Mouse (Mus musculus) MEL (cell line): Measurements from ENCODE around the gene Ccdc175. TPM values are rescaled to one million over a fixed set of nuclear protein-coding genes. Genes with fewer than 3 reads are reported as not detected.

Experiments used
- DNase-seq: peaks from one replicate; pipeline ENCODE4 v3.0.0; 2011; ENCODE audit warnings: low read depth, low spot score
- H3K27ac ChIP-seq: 2 replicates; pipeline ENCODE4 v1.5.1; 2012; ENCODE audit warnings: low read depth, mild to moderate bottlenecking, control low read depth, low read length, moderate library complexity; ENCODE audit not compliant: control insufficient read depth
- H3K27me3 ChIP-seq, 2 experiments: fragments of 150-350 bp in 1 of 2; sonication (generic) in 1 of 2; 2 replicates each; pipeline ENCODE4 v1.6.1; 2012; ENCODE audit warnings: low read length in 2 of 2, mild to moderate bottlenecking in 2 of 2, improper control_type of control experiment in 1 of 2, moderate library complexity in 1 of 2; ENCODE audit not compliant: insufficient read depth in 2 of 2, control insufficient read depth in 1 of 2
- H3K36me3 ChIP-seq, 2 experiments: 2 replicates each; pipeline ENCODE4 v1.6.1; 2012 to 2014; ENCODE audit warnings: low read length in 2 of 2, improper control_type of control experiment in 1 of 2, inconsistent platforms in 1 of 2, mild to moderate bottlenecking in 1 of 2; ENCODE audit not compliant: insufficient read depth in 2 of 2, control insufficient read depth in 1 of 2
- H3K4me1 ChIP-seq, 2 experiments: fragments of 150-350 bp in 1 of 2; sonication (generic) in 1 of 2; 2 replicates each; pipeline ENCODE4 v1.6.1; 2012; ENCODE audit warnings: low read length in 2 of 2, improper control_type of control experiment in 1 of 2, mild to moderate bottlenecking in 1 of 2; ENCODE audit not compliant: insufficient read depth in 2 of 2, control insufficient read depth in 1 of 2
- H3K4me3 ChIP-seq, 2 experiments: fragments of 150-350 bp in 1 of 2; sonication (generic) in 1 of 2; 2 replicates each; pipeline ENCODE4 v1.5.1; 2012; ENCODE audit warnings: low read depth in 2 of 2, low read length in 2 of 2, mild to moderate bottlenecking in 2 of 2, moderate library complexity in 2 of 2, control low read depth in 1 of 2, improper control_type of control experiment in 1 of 2; ENCODE audit not compliant: control insufficient read depth in 1 of 2, insufficient read depth in 1 of 2
- H3K79me2 ChIP-seq: 2 replicates; pipeline ENCODE4 v1.6.1; 2012; ENCODE audit warnings: mild to moderate bottlenecking, low read length, moderate library complexity; ENCODE audit not compliant: control insufficient read depth, poor library complexity, insufficient read depth
- H3K9ac ChIP-seq: 2 replicates; pipeline ENCODE4 v1.6.1; 2012; ENCODE audit warnings: low read depth, mild to moderate bottlenecking, control low read depth, low read length, moderate library complexity; ENCODE audit not compliant: control insufficient read depth, poor library complexity, severe bottlenecking
- H3K9me3 ChIP-seq: fragments of 150-350 bp; sonication (generic); replicated peaks from 2 replicates; pipeline ENCODE4 v1.6.1; 2012; ENCODE audit warnings: mild to moderate bottlenecking, low read length, improper control_type of control experiment, moderate library complexity; ENCODE audit not compliant: insufficient read depth
- BHLHE40 ChIP-seq: IDR thresholded peaks from 2 replicates; pipeline ENCODE4 v1.6.1; 2012; ENCODE audit warnings: low read depth, mild to moderate bottlenecking, inconsistent platforms, low read length, improper control_type of control experiment, borderline replicate concordance
- CHD2 ChIP-seq: IDR thresholded peaks from 2 replicates; pipeline ENCODE4 v1.6.1; 2011; ENCODE audit warnings: low read length, improper control_type of control experiment
- E2F4 ChIP-seq: IDR thresholded peaks from 2 replicates; pipeline ENCODE4 v1.6.1; 2011; ENCODE audit warnings: low read depth, low read length, improper control_type of control experiment, borderline replicate concordance
- ELF1 ChIP-seq: IDR thresholded peaks from 2 replicates; pipeline ENCODE4 v1.6.1; 2014; ENCODE audit warnings: low read depth, mild to moderate bottlenecking, inconsistent platforms, low read length, improper control_type of control experiment, moderate library complexity
- EP300 ChIP-seq, 2 experiments: IDR thresholded peaks; 2 replicates each; pipeline ENCODE4 v1.6.1; 2011; ENCODE audit warnings: improper control_type of control experiment in 2 of 2, low read length in 2 of 2, low read depth in 1 of 2, mild to moderate bottlenecking in 1 of 2
- GATA1 ChIP-seq: IDR thresholded peaks from 2 replicates; pipeline ENCODE4 v1.6.1; 2011; ENCODE audit warnings: low read depth, low read length, improper control_type of control experiment
- HCFC1 ChIP-seq: IDR thresholded peaks from 2 replicates; pipeline ENCODE4 v1.6.1; 2012; ENCODE audit warnings: low read depth, mild to moderate bottlenecking, inconsistent platforms, low read length, improper control_type of control experiment, moderate library complexity
- JUND ChIP-seq: IDR thresholded peaks from 2 replicates; pipeline ENCODE4 v1.6.1; 2011; ENCODE audit warnings: low read depth, mild to moderate bottlenecking, improper control_type of control experiment, low read length
- KAT2A ChIP-seq: conservative IDR thresholded peaks from 2 replicates; pipeline ENCODE4 v1.6.1; 2012; ENCODE audit warnings: low read depth, low read length, improper control_type of control experiment, inconsistent platforms
- MAFK ChIP-seq: IDR thresholded peaks from 2 replicates; pipeline ENCODE4 v1.6.1; 2011; ENCODE audit warnings: low read depth, mild to moderate bottlenecking, low read length, improper control_type of control experiment, borderline replicate concordance
- MYB ChIP-seq: IDR thresholded peaks from 2 replicates; pipeline ENCODE4 v1.6.1; 2011; ENCODE audit warnings: mild to moderate bottlenecking, low read depth, low read length, improper control_type of control experiment
- MYC ChIP-seq: IDR thresholded peaks from 2 replicates; pipeline ENCODE4 v1.6.1; 2011; ENCODE audit warnings: low read depth, mild to moderate bottlenecking, low read length, improper control_type of control experiment, moderate library complexity
- NELFE ChIP-seq: IDR thresholded peaks from 2 replicates; pipeline ENCODE4 v1.6.1; 2011; ENCODE audit warnings: low read depth, low read length, improper control_type of control experiment
- NRF1 ChIP-seq: IDR thresholded peaks from 2 replicates; pipeline ENCODE4 v1.6.1; 2014; ENCODE audit warnings: low read depth, mild to moderate bottlenecking, inconsistent platforms, low read length, improper control_type of control experiment, moderate library complexity; ENCODE audit not compliant: poor library complexity, insufficient read depth, severe bottlenecking
- POLR2A ChIP-seq, 2 experiments: IDR thresholded peaks; 2 replicates each; pipeline ENCODE4 v1.6.1; 2011 to 2012; ENCODE audit warnings: low read length in 2 of 2, mild to moderate bottlenecking in 2 of 2, control low read depth in 1 of 2, improper control_type of control experiment in 1 of 2, low read depth in 1 of 2, moderate library complexity in 1 of 2; ENCODE audit not compliant: control insufficient read depth in 1 of 2, insufficient read depth in 1 of 2, poor library complexity in 1 of 2
- POLR2AphosphoS2 ChIP-seq: IDR thresholded peaks from 2 replicates; pipeline ENCODE4 v1.6.1; 2011; ENCODE audit warnings: low read length, improper control_type of control experiment
- POLR2AphosphoS5 ChIP-seq: IDR thresholded peaks from 2 replicates; pipeline ENCODE4 v1.6.1; 2012; ENCODE audit warnings: low read depth, borderline replicate concordance, mild to moderate bottlenecking, inconsistent platforms, low read length, moderate library complexity, mixed read lengths
- RAD21 ChIP-seq: IDR thresholded peaks from 2 replicates; pipeline ENCODE4 v1.6.1; 2011; ENCODE audit warnings: mild to moderate bottlenecking, low read depth, low read length, improper control_type of control experiment
- SIN3A ChIP-seq: IDR thresholded peaks from 2 replicates; pipeline ENCODE4 v1.6.1; 2012; ENCODE audit warnings: low read length, improper control_type of control experiment, inconsistent platforms
- TAL1 ChIP-seq: IDR thresholded peaks from 2 replicates; pipeline ENCODE4 v1.6.1; 2012; ENCODE audit warnings: mild to moderate bottlenecking, inconsistent platforms, low read length, moderate library complexity, mixed read lengths
- TBP ChIP-seq: IDR thresholded peaks from 2 replicates; pipeline ENCODE4 v1.8.0; 2011; ENCODE audit warnings: low read depth, low read length, improper control_type of control experiment
- TCF12 ChIP-seq: IDR thresholded peaks from 2 replicates; pipeline ENCODE4 v1.6.1; 2014; ENCODE audit warnings: low read depth, mild to moderate bottlenecking, inconsistent platforms, low read length, improper control_type of control experiment, moderate library complexity
- USF1 ChIP-seq: IDR thresholded peaks from 2 replicates; pipeline ENCODE4 v1.6.1; 2014; ENCODE audit warnings: low read depth, mild to moderate bottlenecking, inconsistent platforms, low read length, improper control_type of control experiment, moderate library complexity
- ZC3H11A ChIP-seq: IDR thresholded peaks from 2 replicates; pipeline ENCODE4 v1.6.1; 2012; ENCODE audit warnings: low read depth, mild to moderate bottlenecking, inconsistent platforms, low read length, improper control_type of control experiment
- ZKSCAN1 ChIP-seq: IDR thresholded peaks from 2 replicates; pipeline ENCODE4 v1.6.1; 2012; ENCODE audit warnings: low read depth, mild to moderate bottlenecking, inconsistent platforms, low read length, improper control_type of control experiment, moderate library complexity
- ZNF384 ChIP-seq: IDR thresholded peaks from 2 replicates; pipeline ENCODE4 v1.6.1; 2012; ENCODE audit warnings: low read depth, mild to moderate bottlenecking, inconsistent platforms, low read length, improper control_type of control experiment
- polyA plus RNA-seq, 2 experiments: library from polyadenylated mRNA; stranded (reverse) in 1 of 2; unstranded in 1 of 2; fragments of >175 nt in 1 of 2; fragments of >200 nt in 1 of 2; gene quantifications; 2 replicates each; pipeline versions ENCODE4 v1.2.1 to v1.2.4; 2012; ENCODE audit warnings: low replicate concordance in 2 of 2, low read depth in 1 of 2; ENCODE audit not compliant: insufficient read length in 2 of 2, insufficient read depth in 1 of 2, missing spikeins in 1 of 2
- total RNA-seq: library from RNA; depleted of rRNA; stranded (reverse); fragments of 300-350 nt; gene quantifications from 2 replicates; pipeline ENCODE4 v1.2.3, GENCODE M21; 2012

Ccdc175 gene
- total and polyA plus RNA-seq, 3 experiments, result not detected

- Histone ChIP-seq H3K4me1 (no peaks in the 10 kb centered on the region), H3K27ac (no peak overlapping the region), H3K36me3 (no peaks in the 10 kb centered on the region), H3K9me3 (no peaks in the 10 kb centered on the region), H3K4me3 (no peak overlapping the region), H3K27me3 (no peaks in the 10 kb centered on the region), H3K9ac (no peak overlapping the region), H3K79me2 (no peaks in the 10 kb centered on the region)
- DNase-seq, result no peak
- TF ChIP-seq HCFC1 (no peak), BHLHE40 (no peak), E2F4 (no peak), POLR2AphosphoS5 (no peak), TBP (no peak), ZKSCAN1 (no peak), MAFK (no peak), NELFE (no peak), ELF1 (no peak), GATA1 (no peak), MYC (no peak), EP300 (IDR thresholded peaks at IDR 0.05; ENCODE audit: low read depth in 1 of 2, low read length in 2 of 2) (no peak), MYB (no peak), POLR2AphosphoS2 (no peak), TAL1 (no peak), SIN3A (no peak)
Observed at GRCm38 (mm10) chr12:72078248-72078647, 106.6 kb downstream of the Ccdc175 start.

- no peaks in the 10 kb centered on the region for H3K79me2 ChIP-seq
- no peak within 1 kb of the TSS for H3K27ac ChIP-seq
- no peaks in the 10 kb centered on the region for H3K4me1 ChIP-seq
- no peak within 1 kb of the TSS for H3K9ac ChIP-seq
- TF ChIP-seq USF1 (no peak), MYB (no peak), NRF1 (no peak), MAFK (no peak), JUND (no peak), POLR2AphosphoS2 (no peak), NELFE (no peak), ZC3H11A (no peak), RAD21 (no peak), TBP (no peak), KAT2A (no peak), POLR2A (IDR thresholded peaks at IDR 0.05; ENCODE audit: control insufficient read depth in 1 of 2, insufficient read depth in 1 of 2, low read depth in 1 of 2, low read length in 2 of 2, poor library complexity in 1 of 2) (no peak; a peak in 1 of 4 replicates), TCF12 (no peak), CHD2 (no peak), SIN3A (no peak), TAL1 (no peak), MYC (no peak), EP300 (IDR thresholded peaks at IDR 0.05; ENCODE audit: low read depth in 1 of 2, low read length in 2 of 2) (no peak), ZNF384 (no peak)
- TF ChIP-seq, all 39 proteins: peak for 0
- Histone ChIP-seq H3K27me3 (no peaks in the 10 kb centered on the region), H3K4me3 (no peak within 1 kb of the TSS), H3K36me3 (no peaks in the 10 kb centered on the region), H3K9me3 (no peaks in the 10 kb centered on the region)
- no peak for DNase-seq
Observed at GRCm38 (mm10) chr12:72070327-72071269, 114.2 kb downstream of the Ccdc175 start, which contains the start of gene Gpr135. Gene Gpr135 (minus strand): TSS chr12:72071125.
